Mouse (Mus musculus) G1E (cell line): ENCODE results near the gene Pofut2.

Experiments
- CTCF ChIP-seq: IDR thresholded peaks from 2 replicates; pipeline ENCODE4 v1.5.1; 2012; ENCODE audit warnings: low read depth, low read length, inconsistent platforms, mixed read lengths
- GATA1 ChIP-seq: IDR thresholded peaks from 2 replicates; pipeline ENCODE4 v1.6.1; 2012; ENCODE audit warnings: borderline replicate concordance, low read length, inconsistent platforms, mixed read lengths
- GATA2 ChIP-seq: IDR thresholded peaks from 2 replicates; pipeline ENCODE4 v1.6.1; 2012; ENCODE audit warnings: low read depth, low read length, inconsistent platforms, borderline replicate concordance
- TAL1 ChIP-seq: conservative IDR thresholded peaks from 2 replicates; pipeline ENCODE4 v1.6.1; 2012; ENCODE audit warnings: low read depth, low read length, inconsistent platforms, mixed read lengths

GRCm38 (mm10) chr10:77217155-77217731, 41.8 kb upstream of the Pofut2 start:
- no peak for TF ChIP-seq TAL1
- TF ChIP-seq CTCF, result no peak
- TF ChIP-seq GATA1, result no peak
- TF ChIP-seq GATA2, result no peak
